Mouse (Mus musculus): Measurements from ENCODE around the gene Prkca. TPM values are rescaled to one million over a fixed set of nuclear protein-coding genes. Genes with fewer than 3 reads are reported as not detected.
"Not testable (repeated sequence)": the region's sequence is repeated elsewhere in the genome, so short reads cannot be mapped to it uniquely, and the experiment has no call there.

The Prkca gene
- total RNA-seq, 2 experiments from 2014 or later: 51.3 to 59.9 TPM

DNA sequence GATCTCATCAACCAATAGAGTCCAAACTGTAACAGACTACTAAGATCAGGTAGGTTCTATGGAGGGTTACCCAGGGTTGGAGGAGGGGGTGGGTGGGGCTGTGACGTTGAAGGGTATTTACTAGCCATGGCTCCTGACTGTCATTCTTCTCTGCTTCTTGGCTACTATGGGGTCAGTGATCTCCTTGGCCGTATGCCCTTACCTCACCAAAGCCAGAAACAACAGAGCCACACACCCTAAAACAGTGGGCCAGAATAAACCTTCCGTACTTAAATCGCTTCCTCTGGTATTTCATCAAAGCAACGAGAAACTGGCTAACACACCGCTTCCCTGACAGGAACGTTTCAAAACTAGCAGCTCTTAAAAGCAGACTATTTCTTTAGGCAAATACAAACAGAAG, 221.2 kb downstream of the Prkca start:
- DNase-seq (ENCODE audit: low spot score): no peak

DNA sequence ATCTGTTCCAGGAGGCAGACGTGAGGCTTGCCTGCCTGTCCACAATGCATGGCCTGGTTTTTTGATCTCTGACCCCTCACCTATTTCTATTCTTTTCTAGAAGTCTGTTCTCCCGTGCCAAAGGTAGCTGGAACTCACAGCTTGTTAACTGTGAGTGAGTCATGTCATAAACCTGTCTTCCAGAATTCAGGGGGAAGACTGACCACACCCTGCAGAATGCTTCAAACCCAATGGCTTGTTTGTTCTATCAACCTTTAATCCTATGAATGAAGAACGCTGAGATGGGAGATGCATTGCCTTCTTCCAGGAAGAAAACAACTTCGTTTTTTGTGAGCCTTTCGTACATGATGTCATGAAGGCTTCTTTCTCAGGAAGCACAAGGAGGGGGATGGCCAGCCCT, 223.0 kb downstream of the Prkca start:
- no peak for DNase-seq (ENCODE audit: low spot score)

DNA sequence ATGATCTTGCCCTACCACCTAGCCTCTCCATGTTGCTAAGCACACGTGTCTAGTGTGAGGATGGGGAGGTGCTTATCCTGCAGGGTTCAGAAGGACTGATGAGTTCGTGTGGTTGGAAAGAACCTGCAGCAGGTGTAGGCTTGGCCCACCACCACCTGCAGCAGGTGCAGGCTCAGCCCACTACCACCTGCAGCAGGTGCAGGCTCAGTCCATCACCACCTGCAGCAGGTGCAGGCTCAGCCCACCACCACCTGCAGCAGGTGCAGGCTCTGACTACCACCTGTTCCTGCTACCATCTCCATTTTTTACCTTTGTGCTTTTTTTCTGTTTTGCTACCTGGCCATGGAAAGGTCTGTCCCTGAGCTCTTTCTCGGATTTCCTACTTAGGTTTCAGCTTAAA, 223.9 kb downstream of the Prkca start:
- DNase-seq (ENCODE audit: low spot score): no peak

DNA sequence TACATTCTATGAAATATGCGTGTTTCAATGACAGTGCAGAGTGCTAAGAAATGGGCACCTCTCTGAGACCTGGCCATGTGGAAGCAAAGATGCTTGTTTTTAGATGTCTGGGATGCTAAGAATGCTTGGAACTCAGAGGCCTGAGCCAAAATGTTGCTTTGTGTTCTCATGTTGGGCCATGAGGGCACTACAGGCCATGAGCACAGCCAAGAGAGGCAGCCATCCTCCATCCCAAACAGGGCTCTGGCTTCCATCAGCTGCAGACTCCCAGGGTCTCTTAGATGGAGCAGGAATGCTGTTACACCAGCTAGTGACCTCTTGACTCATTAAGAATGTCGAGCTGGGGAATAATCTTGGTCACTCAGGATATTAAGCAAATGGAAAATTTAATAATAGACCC, 224.9 kb downstream of the Prkca start:
- DNase-seq (ENCODE audit: low spot score): no peak

DNA sequence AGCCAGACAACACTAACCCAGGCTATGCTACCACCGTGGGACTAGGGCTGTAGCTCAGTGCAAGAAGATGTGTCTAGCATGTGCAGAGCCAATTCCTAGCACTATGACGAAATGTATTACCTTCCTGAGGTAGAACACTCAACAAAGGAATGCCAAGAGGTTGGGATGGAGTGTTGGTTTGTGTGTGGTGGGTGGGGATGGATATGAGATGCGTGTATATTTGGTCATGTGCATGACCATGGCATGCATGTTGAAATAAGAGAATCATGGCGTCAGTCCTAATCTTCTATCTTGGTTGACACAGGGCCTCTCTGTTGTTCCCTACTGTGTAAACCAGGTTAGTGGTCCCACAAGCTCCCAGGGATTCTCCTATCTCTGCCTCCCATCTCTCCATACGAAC, 225.5 kb downstream of the Prkca start:
- DNase-seq (ENCODE audit: low spot score): no peak

DNA sequence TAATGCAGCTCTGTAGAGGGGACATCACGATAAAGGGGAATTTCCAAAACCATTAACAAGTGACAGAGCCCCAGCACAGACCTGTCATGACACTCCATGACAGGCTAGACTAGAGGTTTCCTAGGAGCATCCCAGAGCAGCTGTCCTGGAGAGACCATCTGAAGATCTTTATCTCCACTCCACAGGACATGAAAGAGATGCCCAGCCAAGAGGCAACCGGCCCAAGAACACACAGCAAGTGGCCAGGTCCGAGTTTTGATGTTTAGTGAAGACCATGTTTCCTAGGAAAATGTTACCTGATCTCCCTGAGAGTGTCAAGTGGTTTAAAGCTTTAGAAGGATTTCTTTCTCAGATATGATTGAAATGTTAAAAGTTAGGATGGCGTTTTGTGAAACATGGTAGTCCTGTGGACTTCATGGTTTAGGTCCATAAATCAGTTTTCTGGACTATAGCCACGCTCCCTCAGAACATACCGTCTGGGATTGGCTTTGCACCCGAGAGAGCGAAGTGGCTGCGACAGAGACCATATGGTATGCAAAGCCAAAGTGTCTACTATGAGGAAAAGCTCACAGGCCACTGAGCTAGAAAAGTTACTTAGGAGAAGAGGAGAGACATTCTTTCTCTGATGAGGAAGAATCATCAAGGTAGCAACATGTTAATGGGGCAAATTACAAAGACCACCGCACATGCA, 226.2 kb downstream of the Prkca start:
- no peak for DNase-seq (ENCODE audit: low spot score)

DNA sequence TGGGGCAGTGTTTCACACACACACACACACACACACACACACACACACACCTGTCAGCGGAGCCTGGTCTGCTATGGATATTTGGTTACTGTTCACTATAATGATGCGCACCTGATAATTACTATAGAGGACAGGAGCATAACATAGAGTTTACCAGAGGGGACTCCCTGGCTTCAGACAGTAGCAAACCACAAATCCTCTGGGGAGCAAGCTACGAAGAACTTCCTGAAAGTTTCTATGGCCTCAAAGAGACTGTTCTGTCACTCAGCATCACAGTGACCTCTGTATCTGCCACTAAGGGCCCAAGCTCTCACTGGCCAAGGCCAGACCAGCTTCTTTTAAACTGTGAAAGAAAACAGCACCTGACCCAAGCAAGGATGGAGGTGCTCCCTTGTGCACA, 229.6 kb downstream of the Prkca start:
- DNase-seq (ENCODE audit: low spot score): no peak

DNA sequence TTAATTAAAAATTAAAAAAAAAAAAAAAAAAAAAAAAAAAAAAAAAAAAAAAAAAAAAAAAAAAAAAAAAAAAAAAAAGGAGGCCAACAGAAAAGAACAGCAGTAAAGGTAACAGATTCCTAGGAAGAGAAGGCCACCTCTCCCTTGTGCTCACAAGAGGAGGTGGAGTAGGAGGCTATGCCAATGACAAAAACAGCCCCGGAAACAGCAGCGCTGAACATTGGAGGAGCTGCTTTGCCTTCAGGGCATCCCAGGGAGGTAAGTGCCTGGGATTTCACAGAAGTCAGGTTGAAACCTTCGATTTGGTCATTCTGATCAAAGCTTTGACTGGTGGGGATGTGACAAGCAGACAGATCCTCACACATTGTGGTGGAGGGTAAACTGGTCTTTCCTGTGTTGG, 231.3 kb downstream of the Prkca start:
- no peak for DNase-seq (ENCODE audit: low spot score)

DNA sequence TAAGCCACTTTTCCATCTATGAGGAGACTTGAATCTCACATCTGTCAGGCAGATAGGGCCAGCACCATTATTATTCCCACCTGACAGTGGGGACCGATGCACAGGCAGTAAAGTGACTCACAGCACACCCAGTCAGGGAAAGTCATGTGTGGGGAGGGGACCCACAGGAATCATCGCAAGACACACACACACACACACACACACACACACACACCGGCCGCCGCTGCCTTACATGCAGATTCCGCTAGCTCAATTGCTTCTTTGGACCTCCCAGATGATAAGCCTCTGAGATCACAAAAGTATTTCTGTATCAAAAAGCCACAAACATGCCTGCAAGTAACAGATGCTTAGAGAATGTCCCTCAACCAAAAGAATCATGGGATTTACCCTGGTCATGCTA, 239.6 kb downstream of the Prkca start:
- no peak for DNase-seq (ENCODE audit: low spot score)

DNA sequence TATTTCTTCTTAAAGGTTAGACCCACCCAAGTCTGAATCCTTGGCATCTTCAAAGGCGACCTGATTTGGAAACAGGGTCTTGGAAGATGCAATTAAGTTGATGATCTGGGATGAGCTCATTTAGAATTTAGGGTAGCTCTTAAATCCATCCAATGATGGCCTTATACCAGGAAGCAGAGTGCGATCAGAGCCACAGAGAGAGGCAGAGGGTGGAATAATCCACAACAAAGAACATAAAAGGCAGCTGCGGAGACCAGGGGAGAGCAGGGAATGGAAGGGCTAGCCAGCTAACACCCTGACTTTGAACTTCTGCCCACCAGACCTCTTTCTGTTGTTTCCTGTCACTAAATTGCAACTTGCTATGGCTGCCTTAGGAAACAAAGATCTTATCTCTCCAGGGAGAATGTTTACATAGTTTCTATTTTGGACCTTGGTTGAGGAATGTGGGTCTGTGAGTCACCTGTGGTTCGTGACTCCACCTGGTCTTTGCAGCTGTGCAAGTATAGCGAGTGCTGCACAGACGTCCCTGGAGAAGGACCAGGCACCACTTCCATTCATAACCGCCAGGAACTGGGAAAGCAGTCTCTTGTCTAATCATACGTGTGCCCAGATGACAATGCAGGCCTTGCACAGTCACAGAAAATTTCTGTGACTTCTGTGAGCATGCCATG, 242.3 kb downstream of the Prkca start:
- no peak for DNase-seq (ENCODE audit: low spot score)

DNA sequence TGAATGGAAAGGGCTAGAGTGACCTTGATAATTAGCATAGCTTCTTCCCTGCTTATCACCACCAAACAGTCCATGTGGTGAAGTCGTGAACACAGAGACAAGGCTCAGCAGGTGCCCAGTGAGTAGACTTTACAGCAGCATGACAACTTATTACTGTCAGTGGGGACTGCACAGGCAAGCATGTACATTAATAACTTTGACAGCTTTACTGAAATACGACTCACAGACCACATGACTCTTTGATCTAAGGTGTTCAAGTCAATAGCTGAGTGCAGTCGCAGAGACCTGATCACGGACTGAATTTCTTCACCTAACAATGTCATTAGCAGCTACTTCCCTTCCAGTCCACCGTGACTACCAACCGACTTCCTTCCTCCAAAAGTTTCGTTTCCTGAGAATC, 245.4 kb downstream of the Prkca start:
- DNase-seq (ENCODE audit: low spot score): no peak

DNA sequence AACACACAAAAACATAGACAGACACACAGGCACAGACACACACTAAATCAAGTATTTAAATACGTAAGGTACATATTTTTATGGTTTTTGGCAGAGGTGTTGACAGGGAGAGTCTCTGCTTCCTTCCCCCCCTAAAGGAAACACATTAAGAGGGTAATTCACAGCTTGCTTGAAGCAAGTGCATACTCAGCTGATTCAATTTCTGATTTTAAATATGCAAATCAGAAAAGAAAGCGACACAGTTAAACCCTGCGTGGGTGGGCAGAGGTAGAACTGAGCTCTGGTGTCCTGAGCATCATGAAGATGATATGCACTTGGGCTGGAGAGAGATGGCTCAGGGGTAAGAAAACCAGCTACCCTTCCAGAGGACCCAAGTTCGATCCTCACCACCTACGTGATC, 248.9 kb downstream of the Prkca start:
- no peak for DNase-seq (ENCODE audit: low spot score)

DNA sequence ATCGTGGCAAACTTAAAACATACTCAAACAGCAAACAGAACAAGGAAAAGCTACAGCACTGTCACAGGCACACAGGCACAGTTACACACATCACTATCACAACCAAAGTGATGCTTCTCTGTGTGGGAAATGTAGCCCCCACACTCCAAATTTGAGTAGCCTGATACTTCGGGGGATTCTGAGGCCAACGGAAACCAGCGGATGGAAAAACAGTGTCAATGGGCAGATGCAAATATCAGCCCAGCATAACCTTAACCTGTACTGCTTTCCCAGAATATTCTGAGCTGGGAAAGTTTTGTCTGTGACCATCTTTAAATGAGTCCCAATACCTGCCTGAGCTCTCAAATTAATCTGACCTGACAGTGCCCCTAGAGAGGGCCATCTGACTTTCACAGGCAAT, 250.5 kb downstream of the Prkca start:
- DNase-seq (ENCODE audit: low spot score): no peak

DNA sequence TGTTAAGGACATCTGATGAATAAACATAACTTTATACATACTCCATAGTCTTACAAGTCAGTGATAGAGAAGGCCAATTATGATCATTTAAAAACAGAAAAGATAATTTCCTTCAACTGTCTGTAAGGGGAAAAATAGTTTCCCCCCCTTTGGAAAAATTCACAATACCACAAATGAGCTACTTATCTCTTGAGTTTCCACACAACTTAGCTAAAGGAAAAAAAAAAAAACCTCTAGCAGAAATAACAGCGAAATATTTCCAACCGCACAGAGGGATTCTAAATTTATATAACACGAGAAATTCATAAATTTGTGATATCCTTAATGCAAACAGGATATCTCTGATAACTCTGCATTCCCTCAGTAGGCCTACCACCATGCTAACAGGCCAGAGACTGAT, 252.5 kb downstream of the Prkca start:
- DNase-seq (ENCODE audit: low spot score): no peak

DNA sequence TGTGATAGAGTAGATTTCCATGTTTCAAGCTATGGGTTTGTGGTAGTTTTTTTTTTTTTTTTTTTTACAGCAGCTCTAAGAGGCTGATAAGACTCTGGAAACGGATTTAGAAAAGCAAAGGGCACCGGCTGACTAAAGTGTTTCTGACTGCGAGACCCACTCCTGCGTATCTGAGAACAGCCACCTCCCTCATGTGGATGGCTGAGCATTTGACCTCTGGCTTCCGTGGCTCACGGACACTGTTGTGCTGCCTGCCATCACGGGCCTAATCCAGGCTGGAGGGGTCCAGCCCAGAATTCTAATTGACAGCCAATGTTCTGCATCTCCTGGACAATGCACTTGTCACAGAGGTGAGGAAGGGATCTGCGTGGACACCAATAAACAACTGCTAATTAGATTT, 253.0 kb downstream of the Prkca start:
- no peak for DNase-seq (ENCODE audit: low spot score)

DNA sequence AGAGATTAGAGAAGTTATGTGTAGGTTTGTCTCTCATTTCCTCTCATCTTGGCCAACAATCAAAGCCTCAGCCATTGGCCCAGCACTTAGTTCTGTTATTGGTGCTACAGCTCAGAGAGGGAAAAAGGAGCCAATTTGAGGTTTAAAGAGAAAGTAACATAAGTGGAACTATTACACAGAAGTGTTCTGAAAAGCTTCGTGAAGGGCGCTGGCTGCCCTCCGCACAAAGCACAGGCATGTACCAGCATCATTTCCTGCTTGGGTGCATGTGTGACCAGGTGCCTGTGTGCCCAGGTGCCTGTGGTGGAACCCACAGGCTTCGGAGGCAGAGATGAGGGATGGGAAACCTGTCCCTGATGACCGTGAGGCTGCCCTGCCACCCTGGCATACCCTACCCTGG, 255.7 kb downstream of the Prkca start:
- no peak for DNase-seq (ENCODE audit: low spot score)

DNA sequence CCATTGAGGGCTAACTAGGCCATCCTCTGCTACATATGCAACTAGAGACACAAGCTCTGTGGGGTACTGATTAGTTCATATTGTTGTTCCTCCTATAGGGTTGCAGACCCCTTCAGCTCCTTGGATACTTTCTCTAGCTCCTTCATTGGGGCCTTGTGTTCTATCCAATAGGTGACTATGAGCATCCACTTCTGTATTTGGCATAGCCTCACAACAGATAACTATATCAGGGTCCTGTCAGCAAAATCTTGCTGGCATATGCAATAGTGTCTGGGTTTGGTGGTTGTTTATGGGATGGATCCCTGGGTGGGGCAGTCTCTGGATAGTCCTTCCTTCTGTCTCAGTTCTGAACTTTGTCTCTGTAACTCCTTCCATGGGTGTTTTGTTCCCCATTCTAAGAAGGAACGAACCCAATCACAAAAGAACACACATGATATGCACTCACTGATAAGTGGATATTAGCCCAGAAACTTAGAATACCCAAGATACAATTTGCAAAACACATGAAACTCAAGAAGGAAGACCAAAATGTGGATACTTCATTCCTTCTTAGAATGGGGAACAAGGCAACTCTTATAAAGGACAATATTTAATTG, 256.5 kb downstream of the Prkca start:
- not testable (repeated sequence) for DNase-seq (ENCODE audit: low spot score)

DNA sequence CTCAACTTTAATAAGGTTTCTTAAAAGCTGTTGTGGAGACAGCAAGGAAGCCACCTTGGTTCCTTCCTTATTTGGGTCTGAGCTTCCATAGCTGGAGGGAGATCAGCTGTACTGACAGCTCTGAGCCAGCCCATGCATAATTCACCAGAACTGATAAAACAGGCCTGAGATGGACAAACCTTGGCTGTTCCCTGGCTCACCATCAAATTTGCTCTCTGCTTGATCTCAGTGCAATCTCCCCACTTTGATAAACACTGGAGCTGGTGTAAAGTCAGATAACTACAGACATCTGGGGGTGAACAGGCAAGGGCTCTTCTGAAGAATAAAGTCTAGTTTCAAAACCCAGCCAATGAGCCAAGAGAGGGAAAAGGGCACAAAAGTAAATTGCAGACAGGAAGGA, 261.1 kb downstream of the Prkca start:
- DNase-seq (ENCODE audit: low spot score): no peak

DNA sequence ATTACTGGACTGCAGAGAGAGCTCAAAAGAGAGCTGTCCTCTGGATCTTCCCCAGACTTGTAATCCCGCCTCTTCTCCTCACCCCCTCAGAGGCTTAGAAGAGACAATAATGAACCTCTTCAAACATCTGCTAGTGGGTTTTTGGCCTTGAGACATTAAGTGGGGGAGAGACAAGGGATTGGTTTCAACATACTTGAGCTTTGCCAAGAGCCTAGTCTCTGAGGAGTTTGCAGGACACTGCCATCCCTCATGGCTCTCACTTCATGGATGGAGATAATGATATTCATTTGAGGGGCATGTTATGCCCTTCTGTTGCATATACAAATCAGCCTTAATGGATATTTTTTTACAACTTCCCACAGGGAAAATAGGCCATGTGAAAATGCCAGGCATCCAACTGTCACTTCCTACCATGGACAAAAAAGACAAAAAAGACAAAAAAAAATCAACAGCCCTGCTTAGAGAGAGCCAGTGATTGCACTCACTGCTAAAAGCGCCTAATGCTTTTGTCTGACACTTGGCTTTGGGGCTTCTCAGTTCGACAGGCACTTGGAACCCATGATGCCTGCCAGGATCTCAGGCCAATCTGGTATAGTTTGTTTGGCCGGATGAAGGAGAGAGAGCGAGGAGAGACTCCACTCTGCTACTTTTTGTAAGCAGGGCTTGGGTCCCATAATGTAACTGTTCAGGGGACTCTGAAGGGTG, 263.6 kb downstream of the Prkca start:
- peak; percentile 63 for DNase-seq (ENCODE audit: low spot score)

DNA sequence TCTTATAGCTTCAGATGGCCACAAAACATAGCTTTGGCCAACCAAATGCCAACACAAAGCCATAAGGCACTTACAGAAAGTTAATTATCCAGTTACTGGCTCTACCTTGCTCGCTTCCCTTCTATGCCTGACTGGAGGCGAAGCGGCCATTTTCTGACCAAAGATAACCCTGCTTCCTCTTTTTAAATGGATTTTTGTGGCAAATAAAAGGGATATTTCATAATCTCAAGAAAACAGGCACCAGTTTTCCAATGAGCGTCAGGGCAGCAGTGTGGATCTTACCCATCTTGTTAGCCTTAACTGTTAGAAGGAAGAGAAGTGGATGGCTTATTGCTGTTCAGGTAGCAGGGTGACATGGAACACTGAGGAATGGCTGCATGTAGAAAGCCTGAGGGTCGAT, 264.3 kb downstream of the Prkca start:
- DNase-seq (ENCODE audit: low spot score): no peak

DNA sequence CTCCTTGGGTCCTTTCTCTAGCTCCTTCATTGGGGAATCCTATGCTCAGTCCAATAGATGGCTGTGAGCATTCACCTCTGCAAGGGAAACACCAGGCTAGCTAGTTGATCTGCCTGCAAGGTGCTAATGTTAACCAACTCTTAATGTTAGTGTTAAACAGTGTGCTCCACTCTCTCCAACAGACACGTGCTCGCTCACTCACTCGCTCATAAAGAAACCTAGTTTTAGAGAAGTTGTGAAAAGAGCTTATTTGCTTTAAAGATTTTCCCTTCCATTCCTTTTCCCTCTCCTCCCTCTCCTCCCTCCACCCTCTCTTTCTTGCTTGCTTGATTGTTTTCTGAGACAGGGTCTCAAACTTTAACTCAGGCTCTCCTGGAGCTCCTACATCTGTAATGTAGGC, 266.2 kb downstream of the Prkca start:
- no peak for DNase-seq (ENCODE audit: low spot score)

DNA sequence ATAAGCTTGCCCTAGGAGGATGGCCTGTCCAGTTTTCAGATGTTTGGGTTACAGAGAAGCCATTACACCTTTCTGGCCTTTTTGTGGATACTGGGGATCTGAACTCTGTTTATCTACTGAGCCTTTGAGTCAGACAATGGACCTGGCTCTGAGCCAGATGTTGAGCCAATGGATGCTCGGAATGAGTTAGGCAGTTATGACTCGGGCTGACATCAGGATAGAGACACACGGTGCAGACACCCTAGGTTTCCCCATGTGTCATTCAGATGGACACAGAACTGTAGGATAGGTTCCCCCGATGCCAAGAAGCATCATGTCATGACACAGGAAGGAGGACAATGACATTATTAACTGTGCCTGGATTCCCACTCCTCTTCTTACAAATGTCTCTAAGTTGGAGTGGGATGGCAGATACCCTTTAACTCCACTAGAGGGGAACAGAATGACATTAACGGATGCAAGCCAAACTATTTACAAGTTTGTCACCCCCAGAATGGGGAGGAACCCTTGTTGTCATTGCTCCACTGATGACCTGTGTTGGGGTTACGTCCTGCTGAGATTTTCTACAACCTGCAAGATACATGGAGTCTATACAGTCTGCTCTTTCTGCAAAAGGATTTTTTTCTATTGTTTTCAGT, 271.0 kb downstream of the Prkca start:
- DNase-seq (ENCODE audit: low spot score): no peak
